In genomic region chr2:92947981-92948698, GRCm38 (mm10) we compare ENCODE assay signal across 9 mouse cellular contexts. TPM values are rescaled to one million over a fixed set of nuclear protein-coding genes. Genes with fewer than 3 reads are reported as not detected.
DNase-seq lines count a peak whose midpoint lies in the region; ATAC-seq and TF ChIP-seq lines count a peak whose summit lies in the region.
"Had no signal": no experiment of that assay in that cellular context is flagged by ENCODE, and none has a peak within 500 bp of the region (broad histone marks: within the 10 kb centered on the region; RNA-seq: fewer than 3 reads in every experiment).

No protein-coding gene starts in this region.

- no peaks in the 10 kb centered on the region for H3K9me3 ChIP-seq in forebrain, postnatal 0 days (ENCODE audit: low read length)
- H3K9me3 ChIP-seq in forebrain, embryonic 11.5 days (ENCODE audit: control insufficient read depth, low read length), result no peaks in the 10 kb centered on the region
- no peaks in the 10 kb centered on the region for H3K9me3 ChIP-seq in neural tube, embryonic 11.5 days (ENCODE audit: control insufficient read depth, low read length)
- H3K9me3 ChIP-seq: liver, embryonic 13.5 days had no signal

- H3K27ac ChIP-seq in forebrain, postnatal 0 days (ENCODE audit: low read depth, low read length), result no peak overlapping the region
- no peak overlapping the region for H3K27ac ChIP-seq in forebrain, embryonic 11.5 days (ENCODE audit: low read depth, low read length)
- no peak overlapping the region for H3K27ac ChIP-seq in neural tube, embryonic 11.5 days (ENCODE audit: low read depth, low read length)
- H3K27ac ChIP-seq: liver, embryonic 13.5 days had no signal

- no peak overlapping the region for H3K4me2 ChIP-seq in forebrain, postnatal 0 days (ENCODE audit: low read depth)
- H3K4me2 ChIP-seq in forebrain, embryonic 11.5 days (ENCODE audit: low read depth, low read length, severe bottlenecking), result no peak overlapping the region
- H3K4me2 ChIP-seq in neural tube, embryonic 11.5 days (ENCODE audit: low read depth), result peak overlapping the region; percentile 9; the same call in 1 of the 2 replicates
- H3K4me2 ChIP-seq: liver, embryonic 13.5 days had no signal

- no peak overlapping the region for H3K4me3 ChIP-seq in forebrain, postnatal 0 days (ENCODE audit: low read depth, low read length)
- no peak overlapping the region for H3K4me3 ChIP-seq in forebrain, embryonic 11.5 days (ENCODE audit: low read depth, low read length)
- no peak overlapping the region for H3K4me3 ChIP-seq in neural tube, embryonic 11.5 days (ENCODE audit: low read depth, low read length)
- H3K4me3 ChIP-seq: liver, embryonic 13.5 days had no signal

- 17% methylated on average over 12 of the region's 12 CpGs for WGBS in forebrain, postnatal 0 days
- 15% methylated on average over 12 of the region's 12 CpGs for WGBS in forebrain, embryonic 11.5 days
- WGBS in neural tube, embryonic 11.5 days, result under 1% methylated on average over 12 of the region's 12 CpGs

- intact Hi-C loops in heart, postnatal 14 days (cut with DNase I), result no loop called here

- H3K27me3 ChIP-seq in forebrain, postnatal 0 days (ENCODE audit: insufficient read depth, low read length), result no peaks in the 10 kb centered on the region
- H3K27me3 ChIP-seq in forebrain, embryonic 11.5 days (ENCODE audit: control insufficient read depth, insufficient read depth, low read length), result no peaks in the 10 kb centered on the region
- H3K27me3 ChIP-seq in neural tube, embryonic 11.5 days (ENCODE audit: control insufficient read depth, insufficient read depth, low read length), result no peaks in the 10 kb centered on the region

- H3K4me1 ChIP-seq in forebrain, postnatal 0 days (ENCODE audit: insufficient read depth), result no peaks in the 10 kb centered on the region
- no peaks in the 10 kb centered on the region for H3K4me1 ChIP-seq in forebrain, embryonic 11.5 days (replicated peaks; ENCODE audit: control insufficient read depth, insufficient read depth, low read length)
- peaks cover 14% of the 10 kb centered on the region for H3K4me1 ChIP-seq in neural tube, embryonic 11.5 days (ENCODE audit: control insufficient read depth, insufficient read depth, low read length)
- H3K4me1 ChIP-seq: liver, embryonic 13.5 days had no signal

- no peak overlapping the region for H3K9ac ChIP-seq in forebrain, postnatal 0 days
- H3K9ac ChIP-seq in forebrain, embryonic 11.5 days (ENCODE audit: low read length), result no peak overlapping the region
- no peak overlapping the region for H3K9ac ChIP-seq in neural tube, embryonic 11.5 days (ENCODE audit: low read length)
- H3K9ac ChIP-seq: liver, embryonic 13.5 days had no signal

- H3K36me3 ChIP-seq in forebrain, postnatal 0 days (ENCODE audit: insufficient read depth), result no peaks in the 10 kb centered on the region
- H3K36me3 ChIP-seq in forebrain, embryonic 11.5 days (ENCODE audit: control insufficient read depth, insufficient read depth, low read length), result no peaks in the 10 kb centered on the region
- H3K36me3 ChIP-seq in neural tube, embryonic 11.5 days (ENCODE audit: control insufficient read depth, insufficient read depth, low read length), result no peaks in the 10 kb centered on the region
- H3K36me3 ChIP-seq: liver, embryonic 13.5 days had no signal

- peak; percentile 40; the same call in 1 of the 2 replicates for ATAC-seq in forebrain, postnatal 0 days
- ATAC-seq in forebrain, embryonic 11.5 days (replicated peaks; ENCODE audit: low FRiP score), result no peak
- ATAC-seq in neural tube, embryonic 11.5 days (ENCODE audit: insufficient read depth, low FRiP score, low TSS enrichment), result no peak

- peak; percentile 9 for DNase-seq in forebrain, postnatal 0 days
- DNase-seq in forebrain, embryonic 11.5 days (ENCODE audit: low spot score), result no peak
- peak; percentile 65 for DNase-seq in CD4-positive helper T cell, adult 2 months (ENCODE audit: low read depth, low spot score)
- peak; percentile 84 for DNase-seq in embryo, embryonic 10 days (ENCODE audit: low spot score)
- DNase-seq in heart, postnatal 14 days, result peak; percentile 47 to 68
- peak; percentile 76 for DNase-seq in neural tube, embryonic 11.5 days (ENCODE audit: low spot score)
- no peak for DNase-seq in layer of hippocampus, postnatal 10 days (ENCODE audit: low spot score in 2 of 2)
- DNase-seq in ovary, postnatal 10 days (ENCODE audit: low spot score), result no peak
- DNase-seq: liver, embryonic 13.5 days had no signal

- TF ChIP-seq CTCF in forebrain, postnatal 0 days (IDR thresholded peaks at IDR 0.05; ENCODE audit: low read depth), result no peak

RNA-seq across cellular contexts. Expression of gene Syt13, which starts 33.2 kb away (rescaled TPM):
- 67.6 and 103 TPM in 2 replicates for total RNA-seq in forebrain, postnatal 0 days (2014; rRNA removed)
- 33.0 and 58.4 TPM in 2 replicates for polyA plus RNA-seq in forebrain, postnatal 0 days (2015; fragmentation: Nextera tagmentation; extraction: Ambion mirVana)
- polyA plus RNA-seq in forebrain, embryonic 11.5 days (2014; fragmentation: Nextera tagmentation; extraction: Ambion mirVana), result 6.1 and 6.2 TPM in 2 replicates
- under 1 TPM; 0.36 to 0.95 TPM for total RNA-seq in heart, postnatal 14 days (2021)
- 20.4 and 25.0 TPM in 2 replicates for polyA plus RNA-seq in neural tube, embryonic 11.5 days (2014; fragmentation: Nextera tagmentation; extraction: Ambion mirVana)
- total RNA-seq in layer of hippocampus, postnatal 10 days (2021), result 10 to 100 TPM; 88.5 to 89.7 TPM

Comparison
In these comparisons a context has a peak if more than half of its experiments do, and no peak if none do; other contexts are left out.
1. DNase-seq: peak in forebrain, postnatal 0 days (single experiment), CD4-positive helper T cell, adult 2 months (single experiment), embryo, embryonic 10 days (single experiment), heart, postnatal 14 days (2 of 2) and neural tube, embryonic 11.5 days (single experiment); none in forebrain, embryonic 11.5 days (single experiment), layer of hippocampus, postnatal 10 days (0 of 2) and ovary, postnatal 10 days (single experiment).
2. RNA of gene Syt13, which starts 33.2 kb away (total RNA-seq): 67.6 to 103 TPM in forebrain, postnatal 0 days and 88.5 to 89.7 TPM in layer of hippocampus, postnatal 10 days; 0.36 to 0.95 TPM in heart, postnatal 14 days; every median in the first group is over 10 times any median in the second.